Mouse (Mus musculus): ENCODE data around the gene Mcm6.

DNA sequence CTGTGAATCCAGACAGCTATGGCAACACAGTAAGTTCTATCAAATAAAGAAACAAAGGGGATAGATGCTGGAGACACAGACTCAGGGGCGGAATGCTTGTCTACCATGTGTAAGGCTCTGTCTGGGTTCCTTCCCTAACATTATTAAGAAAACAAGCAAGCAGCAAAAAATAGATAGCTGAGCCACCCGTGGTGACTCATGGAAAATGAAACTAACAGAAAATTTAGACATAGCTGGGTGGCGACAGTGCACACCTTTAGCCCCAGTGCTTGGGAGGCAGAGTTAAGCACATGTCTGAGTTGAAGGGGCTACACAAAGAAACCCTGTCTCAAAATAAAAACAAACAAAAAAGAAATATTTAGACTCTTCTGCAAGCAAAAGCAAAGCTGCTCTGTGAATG, 2.0 kb downstream of the Mcm6 start:
- TF ChIP-seq CTCF (IDR thresholded peaks at IDR 0.05; ENCODE audit: extremely low read depth, insufficient read length, insufficient replicate concordance, low read depth, low read length) = no peak
- TF ChIP-seq POLR2A (IDR thresholded peaks at IDR 0.05; ENCODE audit: low read depth, low read length) = no peak

All from small intestine, adult 2 months (tissue).